Mouse (Mus musculus) urinary bladder, adult 2 months (tissue): Measurements from ENCODE around the gene Pxmp2. TPM values are rescaled to one million over a fixed set of nuclear protein-coding genes. Genes with fewer than 3 reads are reported as not detected.

Experiments used
- DNase-seq: peaks from one replicate; pipeline ENCODE4 v3.0.0; 2022; ENCODE audit warnings: low spot score
- polyA plus RNA-seq: library from polyadenylated mRNA; depleted of rRNA; stranded (reverse); fragments of >200 nt; gene quantifications from 2 replicates; pipeline ENCODE4 v1.2.3, GENCODE M21; 2012; rRNA removed

Gene Pxmp2
- 5.1 and 5.6 TPM in 2 replicates for polyA plus RNA-seq

DNA sequence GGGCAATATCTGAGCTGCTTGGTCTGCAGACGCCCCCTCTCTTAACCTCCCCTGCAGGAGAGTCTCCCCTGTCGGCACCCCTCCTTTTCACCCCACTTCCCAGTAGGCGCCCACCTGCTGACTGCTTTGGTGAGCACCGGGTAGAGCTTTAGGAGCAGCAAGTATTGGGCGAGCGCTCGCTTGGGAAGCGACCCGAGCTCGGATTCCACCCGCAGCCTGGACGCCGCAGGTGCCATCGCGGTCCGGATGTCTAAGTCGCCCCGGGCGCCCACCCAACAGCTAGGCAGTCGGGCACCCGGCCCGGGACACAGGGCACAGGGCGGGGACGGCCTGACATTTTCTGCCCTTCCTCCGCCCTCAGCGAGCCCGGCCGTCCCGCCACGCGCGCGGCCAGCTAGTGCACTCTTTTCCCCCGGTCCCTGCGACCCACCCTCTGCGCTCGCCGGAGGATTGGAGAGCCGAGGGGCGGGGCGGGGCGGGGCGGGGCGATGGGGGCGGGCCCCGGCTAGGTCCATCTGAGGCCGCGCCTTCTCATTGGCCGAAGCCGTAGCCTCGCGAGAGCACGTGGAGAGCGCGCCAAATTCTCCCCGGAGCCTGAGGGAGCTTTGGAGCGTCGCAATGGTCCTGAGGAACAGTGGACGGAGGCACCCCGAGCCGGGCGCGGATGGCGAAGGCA lies at the start of gene Pxmp2, which contains the start of gene Pole:
Pxmp2 (minus strand) TSS at position 417 of the 676 bp plus-strand sequence.
Pole (plus strand) TSS at position 537 of the 676 bp plus-strand sequence.
- peak; percentile 79 for DNase-seq

GRCm38 (mm10) chr5:110330508-110330907 lies 44.5 kb upstream of the Pxmp2 start:
- DNase-seq, result no peak

GRCm38 (mm10) chr5:110313127-110313526 lies 27.1 kb upstream of the Pxmp2 start:
- no peak for DNase-seq

- DNase-seq, result no peak
Observed at GRCm38 (mm10) chr5:110308861-110309260, 22.9 kb upstream of the Pxmp2 start.

GRCm38 (mm10) chr5:110300591-110300990 lies 14.6 kb upstream of the Pxmp2 start:
- no peak for DNase-seq

- DNase-seq, result no peak
Observed at GRCm38 (mm10) chr5:110296637-110297036, 10.7 kb upstream of the Pxmp2 start.

DNA sequence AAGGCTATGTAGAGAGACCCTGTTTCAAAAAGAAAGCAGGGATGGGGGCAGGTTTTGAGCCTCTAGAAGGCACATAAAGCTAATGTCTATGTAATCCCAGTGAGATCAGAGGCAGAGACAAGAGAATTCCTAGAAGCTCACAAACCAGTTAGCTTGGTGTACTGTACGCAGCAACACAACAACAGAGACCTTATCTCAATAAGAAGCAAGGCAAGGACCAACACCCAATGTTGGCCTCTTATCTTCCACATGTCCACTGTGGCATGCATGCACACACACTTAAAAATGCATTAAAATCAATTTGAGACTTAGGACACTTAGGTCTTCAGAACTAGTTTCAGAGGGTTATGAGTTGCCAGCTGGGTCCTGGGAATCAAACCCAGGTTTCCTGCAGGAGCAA lies 5.7 kb upstream of the Pxmp2 start:
- DNase-seq, result no peak

- no peak for DNase-seq
Observed at GRCm38 (mm10) chr5:110287084-110287475, 1.1 kb upstream of the Pxmp2 start.

GRCm38 (mm10) chr5:110286446-110287083 lies 579 bp upstream of the Pxmp2 start:
- no peak for DNase-seq

- no peak for DNase-seq
Observed at GRCm38 (mm10) chr5:110285156-110285555, 830 bp downstream of the Pxmp2 start.

DNA sequence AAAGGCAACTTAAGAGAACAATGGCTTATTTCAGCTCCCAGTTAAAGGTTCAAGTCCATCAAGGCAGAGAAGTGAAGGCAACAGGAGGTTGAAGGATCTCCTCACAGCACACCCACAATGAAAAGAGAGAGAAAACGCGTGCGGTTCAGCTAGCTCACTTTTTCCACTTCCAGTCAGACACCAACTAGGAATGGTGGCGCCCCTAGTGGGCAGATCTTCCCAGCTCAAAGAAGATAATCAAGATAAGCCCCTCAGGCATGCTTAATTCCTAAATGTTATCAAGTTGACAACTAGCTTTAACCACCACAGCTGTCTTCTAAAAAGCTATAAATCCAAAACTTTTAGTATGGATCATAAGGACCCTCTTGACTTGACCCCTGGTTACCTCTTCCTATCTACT lies 1.4 kb downstream of the Pxmp2 start:
- DNase-seq, result no peak

DNA sequence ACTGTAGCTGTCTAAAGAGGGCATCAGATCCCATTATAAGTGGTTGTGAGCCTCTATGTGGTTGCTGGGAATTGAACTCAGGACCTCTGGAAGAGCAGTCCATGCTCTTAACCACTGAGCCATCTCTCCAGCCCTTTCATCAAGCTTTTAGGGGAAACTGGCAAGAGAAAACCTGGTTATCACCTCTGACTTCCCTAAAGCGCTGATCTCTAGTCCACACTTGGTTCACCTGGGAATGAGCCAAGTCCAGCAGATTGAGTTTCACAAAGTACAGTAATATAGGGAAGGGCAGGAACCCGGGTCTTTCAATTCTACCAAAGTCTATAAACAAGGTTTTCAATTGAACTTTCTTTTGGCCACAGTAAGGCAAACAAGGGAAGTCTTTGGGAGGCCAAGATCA lies 4.0 kb downstream of the Pxmp2 start:
- no peak for DNase-seq

- DNase-seq, result no peak
Observed at GRCm38 (mm10) chr5:110276910-110277309, 9.1 kb downstream of the Pxmp2 start.

DNA sequence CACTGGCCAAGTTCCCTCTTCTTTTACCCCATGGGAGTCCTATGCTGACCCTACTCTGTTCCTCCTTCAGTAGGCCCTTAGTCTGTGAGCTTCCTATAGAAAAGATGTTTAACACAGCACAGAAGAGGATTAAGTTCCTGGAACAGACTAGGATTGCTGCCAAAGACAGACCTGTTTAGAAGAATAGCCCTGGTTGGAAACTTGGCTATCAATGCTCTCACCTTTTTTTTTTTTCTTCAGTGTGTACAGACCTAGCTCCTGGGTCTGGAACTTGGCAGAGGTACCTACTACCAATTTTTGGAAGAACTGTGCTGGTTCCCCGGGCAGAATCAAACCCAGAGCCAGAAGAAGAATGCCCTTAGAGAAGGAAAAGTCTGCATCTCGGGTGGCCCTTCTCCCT lies 9.6 kb downstream of the Pxmp2 start:
- DNase-seq, result no peak

DNA sequence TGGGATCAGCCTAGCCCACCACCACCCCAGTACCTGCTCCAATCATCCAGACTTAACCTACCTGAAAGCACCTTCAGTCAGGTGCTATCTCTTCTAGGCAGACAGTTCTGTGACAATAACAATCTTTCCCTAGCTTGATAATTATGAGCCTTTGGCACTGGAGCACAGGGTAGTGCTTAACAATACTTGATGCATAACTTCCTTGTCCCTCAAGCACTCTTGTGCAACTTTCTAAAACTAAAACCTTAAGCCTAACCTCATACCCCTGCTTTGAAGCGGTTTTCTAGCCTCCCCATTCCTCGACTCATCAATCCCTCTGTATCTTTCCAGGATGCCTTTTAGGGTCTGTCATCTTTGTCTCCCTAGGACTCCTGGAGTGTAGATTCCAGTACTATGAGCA lies 11.1 kb downstream of the Pxmp2 start:
- DNase-seq, result no peak

DNA sequence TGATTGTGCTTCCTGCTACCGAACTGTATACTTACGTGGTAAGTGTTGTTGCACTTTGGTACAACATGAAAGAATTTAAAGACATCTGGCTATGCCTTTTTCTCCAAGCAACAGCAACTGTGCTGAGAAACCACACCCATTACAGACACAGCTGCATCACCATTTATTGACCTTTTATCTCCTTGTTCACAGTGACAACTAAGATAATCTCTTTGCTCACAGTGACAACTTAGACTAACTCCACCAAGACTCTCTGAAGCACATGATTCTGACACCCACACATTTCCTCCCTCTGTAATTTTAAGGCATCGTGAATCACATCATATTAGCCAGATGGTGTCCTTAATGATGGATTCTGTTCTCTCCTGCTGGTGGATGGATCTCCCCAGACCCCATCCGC lies 11.8 kb downstream of the Pxmp2 start:
- no peak for DNase-seq

GRCm38 (mm10) chr5:110270242-110270641 lies 15.7 kb downstream of the Pxmp2 start:
- DNase-seq, result no peak

DNA sequence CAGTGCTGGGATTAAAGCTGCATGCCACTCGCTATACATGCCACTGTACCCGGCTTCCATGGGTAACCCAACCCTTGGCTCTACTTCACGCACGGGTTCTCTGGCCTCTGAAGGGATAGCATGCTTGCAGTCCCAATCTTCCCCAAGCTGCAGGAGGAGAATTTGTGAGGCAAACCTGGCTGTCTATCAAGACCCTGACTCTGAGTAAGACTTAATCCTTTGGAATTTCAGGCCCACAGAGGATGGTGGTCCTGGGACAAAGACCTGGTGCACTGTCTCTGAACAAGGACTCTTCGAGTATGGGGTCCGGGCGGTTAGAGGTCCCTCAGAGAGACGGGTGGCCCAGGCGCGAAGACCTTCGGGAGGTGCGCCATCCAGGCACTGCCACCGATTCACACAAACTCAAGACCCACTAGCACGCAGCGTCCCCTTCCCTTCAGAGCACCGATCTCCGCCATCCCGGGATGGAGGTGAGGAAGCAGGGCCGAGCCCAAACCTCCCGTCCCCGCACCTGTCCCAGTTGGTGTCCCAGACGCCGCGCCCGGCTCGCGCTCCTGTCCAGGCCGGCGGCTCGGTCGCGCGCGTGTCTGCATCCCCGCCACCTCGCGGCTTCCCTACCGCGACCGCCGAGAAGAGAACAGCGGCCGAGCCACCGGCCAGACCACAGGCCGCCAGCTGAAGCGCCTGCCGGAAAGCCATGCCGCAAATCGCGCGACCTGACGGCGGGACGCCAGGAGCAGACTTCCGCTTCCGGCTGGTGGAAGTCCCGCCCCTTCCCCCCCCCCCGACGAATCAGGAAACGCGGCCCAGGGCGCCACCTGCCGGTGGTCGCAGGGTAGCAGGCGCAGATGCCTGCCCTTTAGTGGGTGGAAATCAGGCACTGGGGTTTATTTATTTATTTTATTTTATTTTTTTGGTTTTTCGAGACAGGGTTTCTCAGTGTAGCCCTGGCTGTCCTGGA lies 16.6 kb downstream of the Pxmp2 start, which contains the start of gene Pgam5:
Pgam5 (minus strand) TSS at position 773 of the 961 bp plus-strand sequence.
- peak; percentile 87 for DNase-seq

DNA sequence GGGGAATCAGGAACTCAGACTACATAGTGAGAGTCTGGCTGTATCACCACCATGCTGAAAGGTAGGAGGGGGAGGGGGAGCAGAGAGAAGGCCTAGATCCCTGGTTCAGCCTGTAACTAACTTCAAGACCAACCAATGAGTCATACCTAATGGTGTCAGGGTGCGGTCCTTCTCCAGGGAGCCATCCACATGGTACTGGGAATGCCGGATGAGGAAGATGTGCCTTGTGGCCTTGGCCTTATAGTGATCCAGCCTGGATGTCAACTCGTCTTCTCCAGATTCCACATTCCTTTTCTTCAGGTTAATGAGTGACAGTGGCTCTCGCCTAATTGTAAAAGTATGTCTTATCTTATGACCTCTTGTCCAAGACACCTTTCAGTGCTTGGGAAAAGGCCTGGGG lies 19.0 kb downstream of the Pxmp2 start:
- DNase-seq, result no peak

- no peak for DNase-seq
Observed at GRCm38 (mm10) chr5:110244091-110244490, 41.9 kb downstream of the Pxmp2 start.

GRCm38 (mm10) chr5:110232346-110232745 lies 53.6 kb downstream of the Pxmp2 start:
- DNase-seq, result no peak

- DNase-seq, result no peak
Observed at GRCm38 (mm10) chr5:110231638-110232037, 54.3 kb downstream of the Pxmp2 start.
